Mouse (Mus musculus) frontal cortex, postnatal 36 days (tissue): ENCODE measurements at regions not wholly inside any gene's neighbourhood (a gene's known extent, or its start where the extent isn't known, plus 50 kb on each side); places are given as distances from the start of the nearest gene placed in this dataset.
"Not testable (repeated sequence)": the region's sequence is repeated elsewhere in the genome, so short reads cannot be mapped to it uniquely, and the experiment has no call there.

Experiments used
- DNase-seq, 2 experiments: peaks; one replicate each; pipeline ENCODE4 v3.0.0; 2022; ENCODE audit warnings: low spot score in 2 of 2

- DNase-seq: not testable (repeated sequence)
Measured at GRCm38 (mm10) chr13:3035291-3035690, 502.6 kb upstream of the Gdi2 start.

DNA sequence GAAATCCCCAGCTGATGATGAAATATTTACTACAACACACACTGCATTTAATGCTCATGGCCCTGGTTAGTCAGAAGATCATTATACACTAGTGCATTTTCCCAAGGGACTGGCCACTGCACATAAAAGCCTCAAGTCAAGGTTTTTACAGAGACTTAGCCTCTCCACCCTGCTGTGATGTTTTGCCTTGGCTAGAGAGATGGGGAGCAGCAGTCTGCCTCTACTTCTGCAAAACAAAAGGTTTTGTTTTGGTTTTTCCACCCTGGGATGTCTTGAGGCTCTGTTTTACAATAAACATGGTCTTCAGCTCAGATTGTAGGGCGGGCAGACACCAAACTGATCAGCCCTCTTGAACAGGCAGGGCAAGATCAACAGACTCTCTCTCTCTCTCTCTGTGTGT is 500.9 kb upstream of the Gdi2 start:
- DNase-seq: peak; percentile 0

DNA sequence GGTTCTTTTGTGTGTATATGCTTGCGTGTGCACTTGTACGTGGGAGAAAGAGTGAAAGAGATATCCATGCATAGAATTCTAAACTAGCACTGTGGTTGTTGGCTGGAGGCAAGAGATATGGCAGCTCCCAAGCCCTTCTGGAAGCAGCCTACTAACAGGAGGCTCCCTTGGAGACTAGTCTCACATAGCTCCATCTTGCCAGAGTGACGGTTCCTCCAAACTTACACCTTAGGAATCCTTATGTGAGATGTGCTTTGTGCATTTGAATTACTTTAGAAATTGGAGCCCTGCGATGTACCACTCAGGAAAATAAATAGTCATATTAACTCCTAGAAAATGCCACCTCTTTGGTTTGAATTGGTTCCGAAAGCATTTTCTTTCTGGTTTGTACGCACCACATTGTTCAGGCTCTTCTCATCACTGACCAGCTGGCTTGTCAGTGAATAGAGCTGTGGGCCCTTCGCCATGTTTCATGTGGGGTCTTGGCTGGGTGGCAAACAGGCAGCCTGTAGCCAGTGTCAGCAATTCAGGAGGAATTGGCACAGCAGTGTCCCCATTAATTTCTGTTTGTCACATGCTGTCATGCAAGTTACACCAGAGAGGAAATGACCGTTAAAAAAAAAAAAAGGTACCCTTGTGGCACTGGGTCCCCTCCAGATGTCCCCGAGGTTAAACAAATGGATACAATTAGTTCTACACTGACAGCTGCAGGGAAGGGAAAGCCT is 491.3 kb upstream of the Gdi2 start:
- not testable (repeated sequence) for DNase-seq

- not testable (repeated sequence) for DNase-seq
Measured at GRCm38 (mm10) chr13:3083480-3083879, 454.4 kb upstream of the Gdi2 start.

- DNase-seq: not testable (repeated sequence)
Measured at GRCm38 (mm10) chr13:3089971-3090370, 447.9 kb upstream of the Gdi2 start.

- not testable (repeated sequence) for DNase-seq
Measured at GRCm38 (mm10) chr13:3106543-3106942, 431.3 kb upstream of the Gdi2 start.

DNA sequence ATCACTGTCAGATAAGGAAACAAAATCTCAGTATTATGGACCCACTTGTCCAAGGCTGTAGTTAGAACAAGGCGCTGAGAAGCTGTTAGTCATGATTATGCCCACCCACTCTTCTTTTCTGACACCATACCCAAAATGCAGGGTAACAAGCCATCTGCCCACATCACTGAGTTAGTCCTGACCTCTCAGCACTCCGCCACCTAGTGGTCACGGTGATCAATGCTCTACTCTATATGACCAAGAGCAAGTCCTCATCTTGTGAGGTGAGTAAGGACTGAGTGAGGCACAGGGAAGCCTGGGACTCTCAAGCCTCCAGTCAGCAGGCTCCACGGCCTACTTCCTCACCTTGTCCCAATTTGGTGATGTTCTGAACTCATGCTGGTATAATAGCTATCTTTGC is 409.7 kb upstream of the Gdi2 start:
- DNase-seq: not testable (repeated sequence)

GRCm38 (mm10) chr13:3137281-3137680 is 400.6 kb upstream of the Gdi2 start:
- DNase-seq: not testable (repeated sequence)

DNA sequence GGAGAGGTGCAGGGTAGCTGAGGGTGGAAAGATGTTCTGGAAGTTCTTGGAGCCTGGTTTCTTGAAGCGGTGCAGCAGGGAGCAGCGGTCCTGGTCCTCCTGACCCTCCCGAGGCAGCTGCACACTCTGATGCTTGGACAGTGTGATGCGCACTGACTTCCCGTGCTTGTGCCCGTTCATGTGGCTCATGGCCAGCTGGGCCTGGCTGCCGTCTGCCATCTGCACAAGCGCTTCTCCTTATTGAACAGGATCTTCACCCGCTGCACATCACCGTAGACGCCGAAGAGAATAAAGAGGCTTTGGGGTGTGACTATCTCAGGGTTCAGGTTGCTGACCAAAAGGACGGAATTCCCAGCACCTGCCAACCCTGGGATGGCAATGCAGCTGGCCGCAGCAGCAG is 399.2 kb upstream of the Gdi2 start:
- DNase-seq: no peak

DNA sequence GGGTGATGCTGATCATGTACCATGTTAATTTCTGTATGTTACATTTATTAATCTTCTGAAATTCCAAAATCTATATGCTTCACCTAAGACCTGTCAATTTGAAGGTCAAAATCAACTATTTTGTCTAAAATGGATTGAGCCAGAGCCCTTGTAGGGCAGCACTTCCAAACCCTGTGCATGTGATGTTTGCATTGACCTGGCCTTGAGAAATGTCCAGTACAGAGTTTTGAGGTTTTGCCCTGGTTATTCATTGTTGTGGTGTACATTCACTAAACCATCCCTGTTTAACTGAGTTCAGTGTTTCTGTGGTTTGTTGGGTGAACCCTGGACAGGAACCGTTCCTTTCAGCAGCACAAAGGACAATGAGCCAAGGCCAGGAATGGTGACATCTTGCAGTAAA is 392.4 kb upstream of the Gdi2 start:
- DNase-seq: not testable (repeated sequence)
